Mouse (Mus musculus) lung, embryonic 16.5 days (tissue): ENCODE results near the gene Dap. TPM values are rescaled to one million over a fixed set of nuclear protein-coding genes. Genes with fewer than 3 reads are reported as not detected.

ENCODE experiments used
- ATAC-seq: fragments of 200-750 bp; cut with Nextera tagmentation; 2 replicates; pipeline ENCODE4 v1.8.0; 2017; ENCODE audit warnings: low read depth, mild to moderate bottlenecking, moderate library complexity
- H3K27ac ChIP-seq: fragments of 300-500 bp; sonication (generic); 2 replicates; pipeline ENCODE4 v1.5.1; 2014; ENCODE audit warnings: mild to moderate bottlenecking, control low read depth, low read length
- H3K27me3 ChIP-seq: fragments of 300-500 bp; sonication (generic); 2 replicates; pipeline ENCODE4 v1.6.1; 2014; ENCODE audit warnings: low read depth, low read length, mixed read lengths; ENCODE audit not compliant: control insufficient read depth, insufficient read depth
- H3K36me3 ChIP-seq: fragments of 300-500 bp; sonication (generic); 2 replicates; pipeline ENCODE4 v1.6.1; 2014; ENCODE audit warnings: low read length; ENCODE audit not compliant: control insufficient read depth, insufficient read depth
- H3K4me1 ChIP-seq: fragments of 300-500 bp; sonication (generic); replicated peaks from 2 replicates; pipeline ENCODE4 v1.6.1; 2014; ENCODE audit warnings: low read length, mixed read lengths; ENCODE audit not compliant: control insufficient read depth, insufficient read depth
- H3K4me2 ChIP-seq: fragments of 300-500 bp; sonication (generic); 2 replicates; pipeline ENCODE4 v1.6.1; 2014; ENCODE audit warnings: low read depth, low read length, control low read depth
- H3K4me3 ChIP-seq: fragments of 300-500 bp; sonication (generic); 2 replicates; pipeline ENCODE4 v1.5.1; 2014; ENCODE audit warnings: mild to moderate bottlenecking, low read length, control low read depth
- H3K9ac ChIP-seq: fragments of 300-500 bp; sonication (generic); 2 replicates; pipeline ENCODE4 v1.6.1; 2014; ENCODE audit warnings: low read length, control low read depth
- H3K9me3 ChIP-seq: fragments of 300-500 bp; sonication (generic); 2 replicates; pipeline ENCODE4 v1.6.1; 2016; ENCODE audit warnings: low read length; ENCODE audit not compliant: control insufficient read depth
- WGBS: fragments of 180-500 bp; shearing (Covaris S2); extraction: QIAGEN DNeasy Blood & Tissue Kit; methylation state at CpG from one replicate; pipeline ENCODE4 v1.1.7; 2014; 5-methylcytosine and 5-hydroxymethylcytosine counted together
- polyA plus RNA-seq: library from polyadenylated mRNA; unstranded; fragments of >200 nt; fragmentation: Nextera tagmentation; extraction: Ambion mirVana; gene quantifications from 2 replicates; pipeline ENCODE4 v1.2.1, GENCODE M21; 2015

Gene Dap
- polyA plus RNA-seq, 1 experiment from 2014 or later = 93.4 TPM

DNA sequence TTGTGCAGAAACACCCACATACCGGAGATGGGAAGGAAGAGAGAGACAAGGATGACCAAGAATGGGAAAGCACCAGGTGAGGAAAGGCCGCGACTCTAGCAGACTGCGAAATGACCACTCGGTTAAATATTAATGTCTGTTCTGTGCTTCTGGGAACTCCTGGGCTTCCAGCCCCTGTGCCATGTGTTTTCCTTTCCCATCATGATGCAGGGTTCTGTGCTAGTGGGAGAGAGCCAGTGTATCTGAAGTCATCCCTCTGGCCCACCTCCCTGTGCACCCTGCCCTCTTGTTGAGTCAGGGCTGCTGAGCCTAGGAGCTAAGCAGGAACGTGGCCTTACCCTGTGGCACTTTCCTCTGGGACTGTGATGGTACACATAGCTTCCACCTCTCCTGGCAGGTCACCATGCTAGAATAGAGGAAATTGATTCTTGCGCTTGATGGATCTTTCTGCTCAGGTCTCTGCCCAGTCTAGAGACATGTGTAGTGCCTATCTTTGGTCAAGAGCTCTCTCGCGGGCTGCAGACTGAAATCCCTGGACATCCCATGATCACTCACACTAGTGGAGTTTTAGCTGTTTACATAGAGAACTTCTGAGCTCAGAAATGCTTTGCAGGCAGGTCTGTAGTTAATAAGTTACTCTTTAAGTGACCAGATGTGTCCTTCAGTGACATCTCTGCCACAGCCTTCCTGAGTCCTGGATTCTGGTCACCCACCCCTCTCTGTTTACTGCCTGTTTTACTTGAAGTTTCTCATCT is 11.9 kb downstream of the Dap start:
- H3K36me3 ChIP-seq = peaks cover 6% of the 10 kb centered on the region; the same call in 1 of the 2 replicates
- ATAC-seq = no peak
- no peak overlapping the region for H3K4me3 ChIP-seq
- no peaks in the 10 kb centered on the region for H3K4me1 ChIP-seq
- H3K9me3 ChIP-seq = no peaks in the 10 kb centered on the region
- H3K27ac ChIP-seq = no peak overlapping the region
- H3K9ac ChIP-seq = no peak overlapping the region
- H3K4me2 ChIP-seq = no peak overlapping the region
- no peaks in the 10 kb centered on the region for H3K27me3 ChIP-seq
- 70% methylated on average over 9 of the region's 9 CpGs for WGBS

DNA sequence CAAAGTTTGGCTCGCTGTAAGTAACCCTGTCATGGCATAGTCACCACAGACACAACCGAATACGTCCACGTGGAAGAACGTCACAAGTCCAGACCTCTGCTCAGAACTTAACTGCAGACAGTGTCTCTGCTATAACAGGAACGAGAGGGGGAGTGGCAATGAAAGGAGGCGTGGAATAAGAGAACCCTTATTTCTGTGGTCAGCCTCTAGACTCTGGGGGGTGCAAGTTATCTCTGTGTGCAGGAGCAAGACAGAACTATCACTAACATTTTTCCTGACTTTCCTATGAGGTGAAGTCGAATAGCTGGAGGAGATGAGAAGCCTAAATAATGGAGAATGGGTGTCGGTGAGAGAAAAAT is 12.4 kb downstream of the Dap start:
- Histone ChIP-seq H3K27ac (no peak overlapping the region), H3K4me1 (no peaks in the 10 kb centered on the region), H3K4me3 (no peak overlapping the region), H3K27me3 (no peaks in the 10 kb centered on the region), H3K4me2 (no peak overlapping the region), H3K9ac (no peak overlapping the region), H3K9me3 (no peaks in the 10 kb centered on the region), H3K36me3 (peaks cover 6% of the 10 kb centered on the region; the same call in 1 of the 2 replicates)
- ATAC-seq = no peak
- 72% methylated on average over 9 of the region's 9 CpGs for WGBS

DNA sequence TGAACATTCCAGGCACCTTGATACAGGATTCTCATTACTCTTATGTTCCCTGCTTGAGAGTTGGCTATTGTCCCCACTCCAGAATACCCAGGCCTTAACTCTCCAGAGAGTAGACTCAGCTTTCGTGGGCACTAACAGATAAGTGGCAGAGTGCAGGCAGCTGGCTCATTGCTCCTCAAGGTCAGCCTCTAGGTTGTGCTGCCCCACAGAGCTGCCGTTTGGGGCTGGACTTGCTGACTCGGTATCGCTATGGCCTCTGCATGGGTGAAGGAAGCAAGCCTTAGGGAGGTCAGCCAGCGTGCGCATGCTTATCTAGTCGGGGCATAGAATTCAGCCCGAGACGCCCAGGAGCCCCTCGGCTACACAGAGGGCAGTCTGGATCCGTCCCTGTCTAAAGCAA is 13.3 kb downstream of the Dap start:
- Histone ChIP-seq H3K4me3 (no peak overlapping the region), H3K27me3 (no peaks in the 10 kb centered on the region), H3K9me3 (no peaks in the 10 kb centered on the region), H3K36me3 (peaks cover 10% of the 10 kb centered on the region; the same call in 1 of the 2 replicates), H3K4me2 (no peak overlapping the region), H3K27ac (no peak overlapping the region), H3K4me1 (no peaks in the 10 kb centered on the region), H3K9ac (no peak overlapping the region)
- no peak for ATAC-seq
- WGBS = 61% methylated on average over 11 of the region's 11 CpGs

DNA sequence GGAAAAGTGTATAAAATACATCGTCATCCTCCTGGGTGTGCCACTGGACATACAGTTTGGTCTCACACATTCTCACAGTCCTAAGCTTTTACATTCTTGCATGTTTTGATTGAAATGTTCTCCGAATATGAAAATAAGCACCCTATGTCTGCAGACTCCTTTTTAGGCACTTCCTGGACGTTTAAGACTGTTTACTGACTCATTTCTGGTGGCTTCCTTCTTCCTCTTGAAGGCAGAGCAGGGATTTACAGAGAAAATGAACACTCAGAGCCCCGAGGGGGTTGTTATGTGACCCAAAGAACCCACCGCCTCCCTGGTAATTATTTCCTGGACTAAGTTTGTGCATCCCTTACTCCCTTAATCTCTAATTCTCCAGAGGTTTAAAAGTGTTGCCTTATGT is 13.8 kb downstream of the Dap start:
- no peak for ATAC-seq
- no peak overlapping the region for H3K4me3 ChIP-seq
- H3K36me3 ChIP-seq = peaks cover 10% of the 10 kb centered on the region; the same call in 1 of the 2 replicates
- H3K9ac ChIP-seq = no peak overlapping the region
- H3K9me3 ChIP-seq = no peaks in the 10 kb centered on the region
- H3K4me1 ChIP-seq = no peaks in the 10 kb centered on the region
- no peaks in the 10 kb centered on the region for H3K27me3 ChIP-seq
- 61% methylated on average over 5 of the region's 5 CpGs for WGBS
- H3K4me2 ChIP-seq = no peak overlapping the region
- no peak overlapping the region for H3K27ac ChIP-seq

DNA sequence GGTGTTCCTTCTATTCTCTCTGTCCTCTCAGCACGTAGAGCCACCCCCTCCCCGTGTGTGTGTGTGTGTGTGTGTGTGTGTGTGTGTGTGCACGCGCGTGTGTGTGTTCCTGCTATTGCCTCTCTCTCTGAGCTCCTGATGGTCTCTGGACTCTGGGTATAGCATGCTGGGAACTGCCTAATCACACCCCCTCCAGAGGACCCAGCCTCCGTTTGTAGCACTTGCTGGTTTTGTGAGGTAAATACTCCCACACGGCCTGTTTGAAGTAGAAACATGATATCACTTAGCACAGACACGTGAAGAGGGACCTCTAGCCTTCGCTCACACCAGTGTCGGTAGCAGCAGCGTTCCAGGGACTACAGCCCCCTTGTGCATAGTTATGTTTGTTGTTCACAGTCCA is 14.5 kb downstream of the Dap start:
- Histone ChIP-seq H3K9me3 (no peaks in the 10 kb centered on the region), H3K9ac (no peak overlapping the region), H3K4me1 (no peaks in the 10 kb centered on the region), H3K4me3 (no peak overlapping the region), H3K4me2 (no peak overlapping the region), H3K27ac (no peak overlapping the region), H3K36me3 (peaks cover 10% of the 10 kb centered on the region; the same call in 1 of the 2 replicates), H3K27me3 (no peaks in the 10 kb centered on the region)
- WGBS = 52% methylated on average over 11 of the region's 11 CpGs
- ATAC-seq = no peak

DNA sequence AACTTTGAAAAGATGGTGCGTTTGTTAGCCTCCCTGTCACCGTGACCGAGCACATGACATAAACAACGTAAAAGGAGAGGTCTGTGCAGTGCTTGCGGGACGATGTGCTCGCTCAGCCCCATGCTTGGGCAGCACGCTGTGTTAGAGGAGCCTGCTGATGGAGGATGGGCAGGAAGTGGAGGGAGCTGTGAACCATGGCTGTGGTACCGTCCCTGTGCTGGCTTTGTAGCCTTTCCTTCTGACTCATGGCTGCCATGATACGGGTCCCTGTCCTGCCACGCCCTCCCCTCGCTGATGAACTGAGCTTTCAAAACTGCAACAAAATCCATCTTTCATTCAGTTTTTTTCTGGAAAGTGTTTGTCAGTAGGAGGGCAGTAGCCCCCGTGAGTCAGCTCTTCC is 15.6 kb downstream of the Dap start:
- Histone ChIP-seq H3K27me3 (no peaks in the 10 kb centered on the region), H3K4me2 (no peak overlapping the region), H3K9me3 (no peaks in the 10 kb centered on the region), H3K9ac (no peak overlapping the region), H3K27ac (no peak overlapping the region), H3K4me1 (no peaks in the 10 kb centered on the region), H3K36me3 (peaks cover 10% of the 10 kb centered on the region; the same call in 1 of the 2 replicates), H3K4me3 (no peak overlapping the region)
- 72% methylated on average over 13 of the region's 13 CpGs for WGBS
- ATAC-seq = no peak

DNA sequence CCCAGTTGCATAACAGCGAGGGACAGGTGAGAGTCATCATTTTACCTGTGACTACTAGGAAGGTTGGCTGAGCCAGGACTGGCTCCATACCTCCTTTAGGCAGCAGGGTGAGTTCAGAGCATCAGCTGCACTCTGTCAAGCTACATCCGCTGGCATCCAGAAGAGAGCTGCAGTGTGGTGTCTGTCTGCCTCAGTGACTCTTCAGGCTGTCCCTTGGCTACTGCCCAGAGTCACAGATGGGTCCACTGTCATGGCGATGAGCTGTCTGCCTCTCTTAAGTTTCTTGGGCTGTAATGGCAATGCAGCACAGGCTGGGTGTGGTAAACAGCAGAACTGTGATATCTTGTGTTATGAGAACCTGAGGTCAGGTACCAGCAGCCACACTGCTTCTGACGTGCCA is 16.1 kb downstream of the Dap start:
- H3K4me1 ChIP-seq = no peaks in the 10 kb centered on the region
- H3K9ac ChIP-seq = no peak overlapping the region
- H3K4me2 ChIP-seq = no peak overlapping the region
- H3K9me3 ChIP-seq = no peaks in the 10 kb centered on the region
- 92% methylated on average over 4 of the region's 4 CpGs for WGBS
- no peak for ATAC-seq
- H3K4me3 ChIP-seq = no peak overlapping the region
- H3K36me3 ChIP-seq = peaks cover 10% of the 10 kb centered on the region; the same call in 1 of the 2 replicates
- H3K27me3 ChIP-seq = no peaks in the 10 kb centered on the region
- no peak overlapping the region for H3K27ac ChIP-seq

DNA sequence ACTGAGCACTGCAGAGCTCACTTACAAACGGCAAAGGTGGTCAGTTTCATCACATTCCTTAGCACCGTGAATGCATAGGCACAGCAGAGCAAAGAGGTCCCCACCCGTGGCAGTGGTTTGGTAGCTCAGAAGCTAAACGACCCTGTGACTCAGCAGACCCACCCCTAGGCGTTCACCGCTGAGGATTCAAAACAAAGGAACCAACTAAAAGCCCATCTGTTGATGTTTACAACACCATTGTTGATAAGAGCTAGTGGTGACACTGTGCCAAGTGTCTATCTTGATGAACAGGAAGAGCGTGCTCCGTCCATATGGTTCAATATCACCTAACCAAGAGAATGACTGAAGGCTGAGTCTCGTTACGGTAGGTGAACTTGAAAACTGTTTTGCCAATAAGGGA is 19.1 kb downstream of the Dap start:
- peaks cover 4% of the 10 kb centered on the region; the same call in 1 of the 2 replicates for H3K36me3 ChIP-seq
- no peak for ATAC-seq
- no peak overlapping the region for H3K4me2 ChIP-seq
- 67% methylated on average over 10 of the region's 10 CpGs for WGBS
- H3K9me3 ChIP-seq = no peaks in the 10 kb centered on the region
- H3K4me1 ChIP-seq = peaks cover 14% of the 10 kb centered on the region
- no peak overlapping the region for H3K27ac ChIP-seq
- no peak overlapping the region for H3K4me3 ChIP-seq
- no peaks in the 10 kb centered on the region for H3K27me3 ChIP-seq
- no peak overlapping the region for H3K9ac ChIP-seq

DNA sequence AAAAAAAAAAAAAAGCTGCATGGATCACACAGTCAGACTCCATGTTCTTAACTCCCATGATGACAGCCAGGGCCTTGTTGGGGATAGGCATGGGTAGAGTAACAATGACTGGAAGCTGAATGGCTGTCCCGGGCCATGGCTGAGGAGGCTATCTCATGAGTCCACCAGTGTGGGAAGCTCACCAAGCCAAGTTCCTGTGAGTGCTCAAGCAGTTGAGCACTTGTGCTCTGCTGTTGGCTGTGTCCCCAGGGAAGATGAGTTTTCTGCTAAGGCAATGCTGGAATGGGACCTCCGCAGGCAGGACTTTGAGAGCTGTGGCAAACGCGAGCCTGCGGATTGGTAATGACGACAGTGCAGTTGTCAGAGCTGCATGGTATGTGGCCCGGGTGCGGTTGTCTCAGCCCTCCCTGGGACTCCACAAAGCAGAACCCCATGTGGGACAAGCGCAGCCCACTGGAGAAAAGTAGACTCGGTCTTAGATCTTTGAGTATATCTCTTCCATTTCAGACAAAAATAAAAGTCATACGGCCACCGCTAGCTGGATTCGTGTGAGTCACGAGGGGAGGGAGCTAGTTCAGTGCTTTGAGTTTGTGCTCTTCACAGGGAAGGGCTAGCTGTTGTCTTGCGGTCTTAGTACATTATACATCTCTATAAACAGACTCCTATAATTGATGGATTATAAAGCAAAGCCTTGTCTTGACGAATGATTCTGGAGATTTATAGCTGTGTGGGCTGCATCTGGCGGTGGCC is 20.8 kb downstream of the Dap start:
- no peak for ATAC-seq
- WGBS = 89% methylated on average over 17 of the region's 17 CpGs
- no peak overlapping the region for H3K4me2 ChIP-seq
- no peak overlapping the region for H3K27ac ChIP-seq
- no peaks in the 10 kb centered on the region for H3K9me3 ChIP-seq
- H3K36me3 ChIP-seq = peaks cover 4% of the 10 kb centered on the region; the same call in 1 of the 2 replicates
- no peak overlapping the region for H3K4me3 ChIP-seq
- no peak overlapping the region for H3K9ac ChIP-seq
- peaks cover 14% of the 10 kb centered on the region for H3K4me1 ChIP-seq
- no peaks in the 10 kb centered on the region for H3K27me3 ChIP-seq
